Mouse (Mus musculus): ENCODE measurements around the gene Hacd2.

- TF ChIP-seq CTCF (IDR thresholded peaks at IDR 0.05; ENCODE audit: extremely low read depth, insufficient read depth, low read length) (no peak), POLR2A (IDR thresholded peaks at IDR 0.05; ENCODE audit: extremely low read depth, insufficient read depth, low read length) (no peak)
Observed at GRCm38 (mm10) chr16:35004756-35005155, 17.5 kb upstream of the Hacd2 start.

Data from cortical plate, adult 2 months (tissue).